Mouse (Mus musculus) hindbrain, embryonic 14.5 days (tissue): ENCODE data around the gene Ms4a3. TPM values are rescaled to one million over a fixed set of nuclear protein-coding genes. Genes with fewer than 3 reads are reported as not detected.

Source experiments
- ATAC-seq: fragments of 200-750 bp; cut with Nextera tagmentation; 2 replicates; pipeline ENCODE4 v1.8.0; 2017; ENCODE audit warnings: moderate number of reproducible peaks, mild to moderate bottlenecking, moderate TSS enrichment, moderate library complexity; ENCODE audit not compliant: low FRiP score
- DNase-seq: peaks from one replicate; pipeline ENCODE4 v3.0.0-alpha.2; 2015; ENCODE audit warnings: low spot score
- H3K27ac ChIP-seq: fragments of 300-500 bp; sonication (generic); 2 replicates; pipeline ENCODE4 v1.5.1; 2014; ENCODE audit warnings: mild to moderate bottlenecking, moderate library complexity
- H3K27me3 ChIP-seq: fragments of 300-500 bp; sonication (generic); 2 replicates; pipeline ENCODE4 v1.6.1; 2014; ENCODE audit warnings: mild to moderate bottlenecking, low read length, mixed read lengths; ENCODE audit not compliant: control insufficient read depth, insufficient read depth
- H3K36me3 ChIP-seq: fragments of 300-500 bp; sonication (generic); replicated peaks from 2 replicates; pipeline ENCODE4 v1.6.1; 2014; ENCODE audit not compliant: control insufficient read depth, insufficient read depth
- H3K4me1 ChIP-seq: fragments of 300-500 bp; sonication (generic); replicated peaks from 2 replicates; pipeline ENCODE4 v1.6.1; 2014; ENCODE audit warnings: antibody characterized with exemption, low read length, mixed read lengths; ENCODE audit not compliant: control insufficient read depth, insufficient read depth
- H3K4me2 ChIP-seq: fragments of 300-500 bp; sonication (generic); replicated peaks from 2 replicates; pipeline ENCODE4 v1.6.1; 2014; ENCODE audit warnings: mild to moderate bottlenecking, moderate library complexity
- H3K4me3 ChIP-seq: fragments of 300-500 bp; sonication (generic); replicated peaks from 2 replicates; pipeline ENCODE4 v1.5.1; 2014; ENCODE audit warnings: mild to moderate bottlenecking, low read length
- H3K9ac ChIP-seq: fragments of 300-500 bp; sonication (generic); 2 replicates; pipeline ENCODE4 v1.6.1; 2014
- H3K9me3 ChIP-seq: fragments of 300-500 bp; sonication (generic); 2 replicates; pipeline ENCODE4 v1.6.1; 2016; ENCODE audit warnings: low read length; ENCODE audit not compliant: control insufficient read depth
- WGBS: fragments of 180-500 bp; shearing (Covaris S2); extraction: QIAGEN DNeasy Blood & Tissue Kit; methylation state at CpG from one replicate; pipeline ENCODE4 v1.1.7; 2014; 5-methylcytosine and 5-hydroxymethylcytosine counted together
- polyA plus RNA-seq: library from polyadenylated mRNA; unstranded; fragments of >200 nt; fragmentation: Nextera tagmentation; extraction: Ambion mirVana; gene quantifications from 2 replicates; pipeline ENCODE4 v1.2.1, GENCODE M21; 2014

The Ms4a3 gene
- polyA plus RNA-seq, 1 experiment from 2014 or later = not detected

DNA sequence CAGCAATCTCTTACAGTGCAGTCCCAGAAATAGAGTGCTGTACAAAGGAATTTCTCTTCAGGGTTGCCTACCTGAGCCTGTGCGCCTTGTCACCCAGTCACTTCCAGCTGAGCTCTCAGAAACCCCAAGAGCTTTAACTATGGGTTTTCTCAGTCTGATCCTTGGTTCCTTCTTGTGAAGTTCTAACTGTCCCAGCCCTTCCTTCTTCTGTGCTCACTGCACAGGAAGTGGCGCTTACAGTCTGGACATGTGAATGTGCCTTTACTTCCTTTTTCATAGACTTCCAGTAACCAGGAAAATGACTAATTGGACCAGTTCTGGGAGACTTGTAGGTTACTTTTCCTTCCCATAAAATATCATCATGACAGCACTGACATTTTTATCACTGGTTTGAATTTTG is 36.0 kb downstream of the Ms4a3 start, which contains the start of gene Ms4a6d:
Gene Ms4a6d, minus strand, starts transcription at position 247 of the 400 bp plus-strand sequence.
- ATAC-seq (no peak), DNase-seq (no peak)
- Histone ChIP-seq H3K4me2 (no peak within 1 kb of the TSS), H3K9me3 (no peaks in the 10 kb centered on the region), H3K4me3 (no peak within 1 kb of the TSS), H3K36me3 (no peaks in the 10 kb centered on the region), H3K4me1 (no peaks in the 10 kb centered on the region), H3K27ac (no peak within 1 kb of the TSS), H3K27me3 (no peaks in the 10 kb centered on the region), H3K9ac (no peak within 1 kb of the TSS)
- WGBS = 90% methylated on average over 2 of the region's 2 CpGs

DNA sequence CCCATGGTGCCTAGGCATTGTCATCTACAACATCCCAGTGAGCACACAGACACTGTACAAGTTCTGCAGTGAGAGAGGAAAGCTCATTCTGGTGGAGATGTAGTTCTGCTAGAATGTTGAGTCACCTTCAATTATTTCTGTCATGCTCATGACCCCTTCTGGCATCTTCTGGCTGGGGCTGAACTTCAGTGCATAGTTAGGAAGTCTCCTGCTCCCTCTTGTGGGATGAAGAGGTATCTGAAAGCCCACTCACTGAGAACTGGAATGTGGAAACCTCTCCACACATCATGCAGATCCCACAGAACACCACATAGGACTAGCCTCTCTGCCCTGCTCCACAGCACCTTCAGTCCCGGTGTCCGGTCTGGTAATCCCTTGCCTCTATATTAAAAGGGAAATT is 38.6 kb downstream of the Ms4a3 start:
- no peak overlapping the region for H3K27ac ChIP-seq
- H3K4me2 ChIP-seq = no peak overlapping the region
- no peaks in the 10 kb centered on the region for H3K9me3 ChIP-seq
- H3K36me3 ChIP-seq = no peaks in the 10 kb centered on the region
- no peak overlapping the region for H3K4me3 ChIP-seq
- no peaks in the 10 kb centered on the region for H3K4me1 ChIP-seq
- H3K9ac ChIP-seq = no peak overlapping the region
- WGBS = 89% methylated on average over 2 of the region's 2 CpGs
- DNase-seq (peak; percentile 31), ATAC-seq (no peak)
- no peaks in the 10 kb centered on the region for H3K27me3 ChIP-seq

DNA sequence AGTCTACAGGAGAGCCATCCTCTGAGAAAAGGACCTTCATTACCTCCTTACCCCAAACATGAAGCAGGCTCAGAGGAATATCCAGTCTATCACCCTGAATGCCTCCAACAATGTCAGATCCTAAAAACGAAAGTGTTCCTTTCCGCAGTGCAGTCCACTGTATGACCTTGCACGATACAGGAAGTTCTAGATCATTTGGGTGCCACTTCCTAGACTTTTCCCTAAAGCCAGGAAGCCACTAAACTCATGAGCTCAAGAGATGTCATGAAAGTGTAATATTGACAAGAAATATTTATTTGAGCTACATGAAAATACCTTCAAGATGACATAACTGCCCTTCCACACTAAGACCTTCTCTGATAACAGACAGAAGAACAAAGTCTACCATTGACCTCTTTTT is 39.3 kb downstream of the Ms4a3 start:
- Histone ChIP-seq H3K4me1 (no peaks in the 10 kb centered on the region), H3K36me3 (no peaks in the 10 kb centered on the region), H3K9ac (no peak overlapping the region), H3K27me3 (no peaks in the 10 kb centered on the region), H3K27ac (no peak overlapping the region), H3K4me3 (no peak overlapping the region), H3K4me2 (no peak overlapping the region), H3K9me3 (no peaks in the 10 kb centered on the region)
- DNase-seq = no peak
- WGBS = 95% methylated on average over 3 of the region's 3 CpGs
- ATAC-seq = no peak

DNA sequence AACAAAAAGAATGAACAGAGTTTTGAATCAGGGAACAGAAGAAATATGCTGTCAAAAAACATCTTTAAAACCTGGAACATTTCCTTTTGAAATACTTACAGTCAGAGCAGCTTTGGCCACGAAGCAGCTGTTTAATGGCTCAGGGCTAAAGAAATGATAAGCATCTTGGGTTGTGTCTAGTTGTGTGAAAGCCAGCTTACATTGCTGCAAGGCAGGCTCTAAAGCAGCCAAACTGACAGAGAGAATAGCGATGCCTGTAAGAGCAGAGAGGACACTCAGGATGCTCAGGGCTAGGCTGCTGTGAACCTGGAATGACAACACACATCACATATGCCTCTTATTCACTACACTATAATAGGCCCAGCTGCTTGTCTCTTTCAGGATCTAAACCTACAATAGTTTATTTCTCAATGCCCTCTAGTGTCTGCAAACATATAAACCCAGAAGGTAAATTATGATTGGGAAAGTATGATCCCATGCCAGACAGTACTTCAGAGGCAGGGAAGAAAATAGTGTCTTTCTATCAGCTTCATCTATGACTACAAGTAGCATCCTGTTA is 50.7 kb downstream of the Ms4a3 start:
- Histone ChIP-seq H3K4me2 (no peak overlapping the region), H3K36me3 (no peaks in the 10 kb centered on the region), H3K27me3 (no peaks in the 10 kb centered on the region), H3K27ac (no peak overlapping the region), H3K4me1 (no peaks in the 10 kb centered on the region), H3K4me3 (no peak overlapping the region), H3K9me3 (no peaks in the 10 kb centered on the region), H3K9ac (no peak overlapping the region)
- no peak for ATAC-seq
- 77% methylated on average over 2 of the region's 2 CpGs for WGBS
- no peak for DNase-seq

DNA sequence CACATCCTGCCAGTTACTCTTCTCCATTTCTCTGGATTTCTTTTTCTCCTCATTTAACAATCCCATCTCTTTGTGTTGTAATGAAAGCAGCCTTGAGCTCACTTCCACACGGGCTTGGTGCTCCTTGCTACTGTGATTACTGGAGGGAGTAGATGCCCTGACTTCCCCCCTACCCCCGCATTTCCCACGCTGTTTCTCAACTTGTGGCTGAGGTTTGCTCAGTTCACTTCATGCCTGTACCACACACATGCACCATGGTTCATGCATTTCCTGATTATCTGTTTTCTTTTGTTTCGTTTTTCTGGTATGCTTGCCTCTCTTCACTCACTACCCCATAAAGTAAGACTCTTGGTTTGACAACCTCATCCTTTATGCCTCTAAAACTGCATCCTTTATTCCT is 51.4 kb downstream of the Ms4a3 start:
- no peak overlapping the region for H3K4me2 ChIP-seq
- H3K36me3 ChIP-seq = no peaks in the 10 kb centered on the region
- 76% methylated on average over 4 of the region's 4 CpGs for WGBS
- H3K9me3 ChIP-seq = no peaks in the 10 kb centered on the region
- ATAC-seq (no peak), DNase-seq (no peak)
- H3K27me3 ChIP-seq = no peaks in the 10 kb centered on the region
- H3K4me3 ChIP-seq = no peak overlapping the region
- H3K27ac ChIP-seq = no peak overlapping the region
- no peak overlapping the region for H3K9ac ChIP-seq
- H3K4me1 ChIP-seq = no peaks in the 10 kb centered on the region

Other genes with a start within 250 kb of the Ms4a3 start
- 0.11 TPM in 1 of 2 replicates, not detected in the other for gene Ms4a4c, start 236.1 kb downstream of the Ms4a3 start, polyA plus RNA-seq
- not detected in 2 replicates for gene Ms4a4b, start 197.3 kb downstream of the Ms4a3 start, polyA plus RNA-seq
- 1.3 and 2.2 TPM in 2 replicates for gene Ms4a6c, start 171.5 kb downstream of the Ms4a3 start, polyA plus RNA-seq
- gene Gm8369, start 154.9 kb downstream of the Ms4a3 start, polyA plus RNA-seq = not detected in 2 replicates
- 1.4 and 3.3 TPM in 2 replicates for gene Ms4a6b, start 124.3 kb downstream of the Ms4a3 start, polyA plus RNA-seq
- gene Ms4a4d, start 104.0 kb downstream of the Ms4a3 start, polyA plus RNA-seq = not detected in 2 replicates
- 3.4 and 3.6 TPM in 2 replicates for gene Ms4a6d, start 36.0 kb downstream of the Ms4a3 start, polyA plus RNA-seq
- gene Ms4a2, start 17.1 kb downstream of the Ms4a3 start, polyA plus RNA-seq = 0.16 TPM in 1 of 2 replicates, not detected in the other
- gene Oosp2, start 19.7 kb upstream of the Ms4a3 start, polyA plus RNA-seq = not detected in 2 replicates
- gene Oosp1, start 50.3 kb upstream of the Ms4a3 start, polyA plus RNA-seq = not detected in 2 replicates
- gene Oosp3, start 56.2 kb upstream of the Ms4a3 start, polyA plus RNA-seq = not detected in 2 replicates
- not detected in 2 replicates for gene Gif, start 106.7 kb upstream of the Ms4a3 start, polyA plus RNA-seq
- gene Mrpl16, start 129.5 kb upstream of the Ms4a3 start, polyA plus RNA-seq = 50.8 and 53.1 TPM in 2 replicates
- 20.3 and 20.6 TPM in 2 replicates for gene Stx3, start 178.6 kb upstream of the Ms4a3 start, polyA plus RNA-seq
- 0.08 TPM in 1 of 2 replicates, not detected in the other for gene Olfr1417, start 198.4 kb upstream of the Ms4a3 start, polyA plus RNA-seq
- gene Olfr1418, start 220.2 kb upstream of the Ms4a3 start, polyA plus RNA-seq = not detected in 2 replicates
- gene Olfr1419, start 234.3 kb upstream of the Ms4a3 start, polyA plus RNA-seq = not detected in 2 replicates
- gene Olfr1420, start 245.7 kb upstream of the Ms4a3 start, polyA plus RNA-seq = 0.07 TPM in 1 of 2 replicates, not detected in the other